Mouse (Mus musculus) Patski (cell line): ENCODE measurements at regions not wholly inside any gene's neighbourhood (a gene's known extent, or its start where the extent isn't known, plus 50 kb on each side); places are given as distances from the start of the nearest gene placed in this dataset.

ENCODE experiments used
- ATAC-seq: fragments of 100-300 bp; one replicate; pipeline ENCODE4 v1.8.0; 2021
- CTCF ChIA-PET: fragments of 350-600 bp; sonication (Branson Sonifier 250); formaldehyde crosslinking; loops from one replicate; lab custom pipeline; 2022; ENCODE audit warnings: inconsistent platforms; lab: Charles Lee
- POLR2A ChIA-PET: fragments of 350-600 bp; sonication (Branson Sonifier 250); formaldehyde crosslinking; loops from one replicate; lab custom pipeline; 2022; ENCODE audit warnings: antibody characterized with exemption, inconsistent platforms; lab: Charles Lee
- DNase-seq: peaks from one replicate; pipeline ENCODE4 v3.0.0-alpha.2; 2011; ENCODE audit warnings: low read depth, low spot score
- H3K27me3 ChIP-seq: fragments of 371-371 bp; one replicate; pipeline ENCODE4 v1.5.1; 2021
- CTCF ChIP-seq: fragments of 100-300 bp; IDR thresholded peaks from one replicate; pipeline ENCODE4 v1.5.1; 2021
- in situ Hi-C: fragments of 300-500 bp; cut with MboI; formaldehyde crosslinking; loops from 3 replicates; pipeline ENCODE4 v1.11.1; 2018; ENCODE audit warnings: low pct_unique_long_range_greater_than_20kb, mixed read lengths

- CTCF ChIA-PET: no interaction called here
- TF ChIP-seq CTCF: no peak
- ATAC-seq: no peak
- in situ Hi-C loops: no loop called here
- H3K27me3 ChIP-seq: peaks cover 3% of the 10 kb centered on the region
- POLR2A ChIA-PET: no interaction called here
- DNase-seq: no peak
Observed at GRCm38 (mm10) chr16:77295574-77296355, 282.3 kb downstream of the Usp25 start.

GRCm38 (mm10) chr16:77292317-77292771 is 278.8 kb downstream of the Usp25 start:
- peaks cover 3% of the 10 kb centered on the region for H3K27me3 ChIP-seq
- DNase-seq (no peak), ATAC-seq (peak; percentile 39)
- ChIA-PET POLR2A (no interaction called here), CTCF (interaction anchor here (1.4 kb wide), 1 partner anchor 15 kb away, joined by 3 read pairs; no protein-coding TSS in a partner anchor)
- TF ChIP-seq CTCF: no peak
- in situ Hi-C loops: no loop called here

- TF ChIP-seq CTCF: no peak
- in situ Hi-C loops: no loop called here
- ChIA-PET CTCF (interaction anchor here (1.4 kb wide), 1 partner anchor 16 kb away, joined by 3 read pairs; no protein-coding TSS in a partner anchor), POLR2A (no interaction called here)
- H3K27me3 ChIP-seq: peaks cover 3% of the 10 kb centered on the region
- no peak for DNase-seq
- ATAC-seq: no peak
Observed at GRCm38 (mm10) chr16:77291723-77292316, 278.3 kb downstream of the Usp25 start.

- ATAC-seq (no peak), DNase-seq (no peak)
- POLR2A ChIA-PET: no interaction called here
- CTCF ChIA-PET: no interaction called here
- H3K27me3 ChIP-seq: no peaks in the 10 kb centered on the region
- TF ChIP-seq CTCF: no peak
- in situ Hi-C loops: no loop called here
Observed at GRCm38 (mm10) chr16:77284205-77284604, 270.7 kb downstream of the Usp25 start.

GRCm38 (mm10) chr16:77279916-77280315 is 266.4 kb downstream of the Usp25 start:
- TF ChIP-seq CTCF: no peak
- POLR2A ChIA-PET: no interaction called here
- in situ Hi-C loops: no loop called here

GRCm38 (mm10) chr16:77279495-77279894 is 266.0 kb downstream of the Usp25 start:
- in situ Hi-C loops: no loop called here
- POLR2A ChIA-PET: no interaction called here

More at GRCm38 (mm10) chr16:77279916-77280315, 266.4 kb downstream of the Usp25 start:
- ATAC-seq (no peak), DNase-seq (no peak)
- CTCF ChIA-PET: no interaction called here
- H3K27me3 ChIP-seq: no peaks in the 10 kb centered on the region

GRCm38 (mm10) chr16:77273306-77273705 is 259.8 kb downstream of the Usp25 start:
- H3K27me3 ChIP-seq: no peaks in the 10 kb centered on the region
- DNase-seq (no peak), ATAC-seq (no peak)
- ChIA-PET POLR2A (no interaction called here), CTCF (no interaction called here)
- TF ChIP-seq CTCF: no peak
- in situ Hi-C loops: no loop called here

More at GRCm38 (mm10) chr16:77279495-77279894, 266.0 kb downstream of the Usp25 start:
- CTCF ChIA-PET: no interaction called here
- DNase-seq (no peak), ATAC-seq (no peak)
- no peak for TF ChIP-seq CTCF
- no peaks in the 10 kb centered on the region for H3K27me3 ChIP-seq

- no peaks in the 10 kb centered on the region for H3K27me3 ChIP-seq
- no peak for TF ChIP-seq CTCF
- in situ Hi-C loops: no loop called here
- ATAC-seq (no peak), DNase-seq (no peak)
- POLR2A ChIA-PET: no interaction called here
- CTCF ChIA-PET: interaction anchor here (1.1 to 1.3 kb wide), 2 partner anchors 17 to 29 kb away, joined by 3 to 4 read pairs; no protein-coding TSS in a partner anchor
Observed at GRCm38 (mm10) chr16:77268926-77269325, 255.4 kb downstream of the Usp25 start.

- DNase-seq (no peak), ATAC-seq (no peak)
- CTCF ChIA-PET: no interaction called here
- in situ Hi-C loops: no loop called here
- POLR2A ChIA-PET: no interaction called here
- no peak for TF ChIP-seq CTCF
- H3K27me3 ChIP-seq: no peaks in the 10 kb centered on the region
Observed at GRCm38 (mm10) chr16:77267679-77268078, 254.2 kb downstream of the Usp25 start.

- DNase-seq: no peak
- POLR2A ChIA-PET: no interaction called here
- no peak for ATAC-seq
- peaks cover 3% of the 10 kb centered on the region for H3K27me3 ChIP-seq
- CTCF ChIA-PET: interaction anchor here (1.0 to 2.7 kb wide), 9 partner anchors 9 to 904 kb away, joined by 3 to 8 read pairs (median 3); no protein-coding TSS in a partner anchor
- in situ Hi-C loops: loop anchor here (5.0 kb wide), 1 partner anchor 195 kb away; no protein-coding TSS in a partner anchor
- TF ChIP-seq CTCF: peak; percentile 27
Observed at GRCm38 (mm10) chr16:77252349-77252748, 238.8 kb downstream of the Usp25 start.

- in situ Hi-C loops: loop anchor here (5.0 kb wide), 1 partner anchor 196 kb away; no protein-coding TSS in a partner anchor
- TF ChIP-seq CTCF: no peak
Observed at GRCm38 (mm10) chr16:77251422-77251821, 237.9 kb downstream of the Usp25 start.

More at GRCm38 (mm10) chr16:77251422-77251821, 237.9 kb downstream of the Usp25 start:
- H3K27me3 ChIP-seq: peaks cover 3% of the 10 kb centered on the region
- DNase-seq (no peak), ATAC-seq (no peak)
- ChIA-PET POLR2A (no interaction called here), CTCF (interaction anchor here (0.9 to 2.7 kb wide), 8 partner anchors 11 to 905 kb away, joined by 3 to 8 read pairs (median 4); no protein-coding TSS in a partner anchor)
